ENCODE assay signal across 34 mouse cellular contexts in genomic region chr1:107596874-107597273, GRCm38 (mm10). TPM values are rescaled to one million over a fixed set of nuclear protein-coding genes. Genes with fewer than 3 reads are reported as not detected.
"Had no signal": no experiment of that assay in that cellular context is flagged by ENCODE, and none has a peak within 500 bp of the region (broad histone marks: within the 10 kb centered on the region; RNA-seq: fewer than 3 reads in every experiment).

No protein-coding gene starts in this region.

- H3K4me2 ChIP-seq: limb, embryonic 12.5 days; limb, embryonic 13.5 days; limb, embryonic 15.5 days; liver, embryonic 11.5 days; liver, embryonic 12.5 days; liver, embryonic 13.5 days; liver, embryonic 15.5 days; lung, embryonic 14.5 days; lung, embryonic 15.5 days; midbrain, embryonic 11.5 days; midbrain, embryonic 12.5 days; midbrain, embryonic 13.5 days; midbrain, embryonic 15.5 days had no signal

- H3K4me3 ChIP-seq: left cerebral cortex, adult 2 months; limb, embryonic 10.5 days; limb, embryonic 12.5 days; limb, embryonic 13.5 days; limb, embryonic 15.5 days; liver, embryonic 12.5 days; liver, embryonic 13.5 days; liver, embryonic 15.5 days; lung, embryonic 15.5 days; megakaryocyte, embryonic 14.5 days; midbrain, embryonic 10.5 days; midbrain, embryonic 12.5 days; midbrain, embryonic 13.5 days; midbrain, embryonic 15.5 days; myocyte had no signal

- H3K27ac ChIP-seq: left cerebral cortex, adult 2 months; limb, embryonic 10.5 days; limb, embryonic 12.5 days; limb, embryonic 13.5 days; limb, embryonic 15.5 days; liver, embryonic 12.5 days; liver, embryonic 13.5 days; liver, embryonic 14.5 days; liver, embryonic 15.5 days; lung, embryonic 15.5 days; macrophage; midbrain, embryonic 10.5 days; midbrain, embryonic 12.5 days; midbrain, embryonic 13.5 days; midbrain, embryonic 15.5 days had no signal

- H3K9ac ChIP-seq: limb, embryonic 12.5 days; limb, embryonic 13.5 days; limb, embryonic 15.5 days; liver, embryonic 12.5 days; liver, embryonic 13.5 days; liver, embryonic 14.5 days; liver, embryonic 15.5 days; liver, postnatal 0 days; lung, embryonic 14.5 days; lung, embryonic 15.5 days; midbrain, embryonic 12.5 days; midbrain, embryonic 13.5 days; midbrain, embryonic 15.5 days had no signal

- H3K4me1 ChIP-seq: limb, embryonic 10.5 days; limb, embryonic 12.5 days; limb, embryonic 13.5 days; limb, embryonic 15.5 days; liver, embryonic 12.5 days; liver, embryonic 13.5 days; liver, embryonic 15.5 days; lung, embryonic 15.5 days; midbrain, embryonic 10.5 days; midbrain, embryonic 12.5 days; midbrain, embryonic 13.5 days; midbrain, embryonic 15.5 days had no signal

- H3K27me3 ChIP-seq: limb, embryonic 12.5 days; limb, embryonic 13.5 days; limb, embryonic 15.5 days; liver, embryonic 12.5 days; liver, embryonic 13.5 days; liver, embryonic 15.5 days; lung, embryonic 15.5 days; megakaryocyte, embryonic 14.5 days; midbrain, embryonic 12.5 days; midbrain, embryonic 13.5 days; midbrain, embryonic 15.5 days had no signal

- H3K36me3 ChIP-seq: limb, embryonic 10.5 days; limb, embryonic 12.5 days; limb, embryonic 13.5 days; limb, embryonic 15.5 days; liver, embryonic 12.5 days; liver, embryonic 13.5 days; liver, embryonic 15.5 days; lung, embryonic 15.5 days; midbrain, embryonic 10.5 days; midbrain, embryonic 12.5 days; midbrain, embryonic 13.5 days; midbrain, embryonic 15.5 days had no signal

- H3K9me3 ChIP-seq: limb, embryonic 10.5 days; limb, embryonic 12.5 days; limb, embryonic 13.5 days; limb, embryonic 15.5 days; liver, embryonic 12.5 days; liver, embryonic 13.5 days; liver, embryonic 15.5 days; lung, embryonic 15.5 days; megakaryocyte, embryonic 14.5 days; midbrain, embryonic 10.5 days; midbrain, embryonic 12.5 days; midbrain, embryonic 13.5 days; midbrain, embryonic 15.5 days had no signal

- ATAC-seq: liver, embryonic 12.5 days; liver, postnatal 0 days; lung, postnatal 0 days; midbrain, embryonic 13.5 days; midbrain, embryonic 15.5 days; midbrain, embryonic 16.5 days had no signal

- DNase-seq: left cerebral cortex, postnatal 4 days; liver; liver, embryonic 13.5 days; liver, postnatal 0 days; lung, adult 18-20 months; lung, adult 2 months; lung, embryonic 14.5 days; lung, postnatal 10 days; lung, postnatal 14 days; lung, postnatal 36 days; lung, postnatal 4 days; midbrain, embryonic 14.5 days had no signal

RNA-seq across cellular contexts. Expression of gene Serpinb8, which starts 7.1 kb away (rescaled TPM):
- total RNA-seq: megakaryocyte progenitor cell, adult 5-6 weeks; megakaryocyte-erythroid progenitor cell, adult 5-6 weeks had no signal
